Mouse (Mus musculus): ENCODE data around the gene Rbp3.
A peak's percentile ranks its signal among the peaks of the same experiment; 100 is the strongest.

The Rbp3 gene

GRCm38 (mm10) chr14:33932935-33933703 lies 20.7 kb upstream of the Rbp3 start:
- H3K36me3 ChIP-seq (ENCODE audit: insufficient read depth, low read length) = no peaks in the 10 kb centered on the region
- TF ChIP-seq POU5F1 (IDR thresholded peaks at IDR 0.05; ENCODE audit: borderline replicate concordance, low read length) (no peak), CTCF (conservative IDR thresholded peaks at IDR 0.05; ENCODE audit: low read length) (0 out of 2 replicates have a peak, but pooled peaks have one; percentile 10)
- H3K4me1 ChIP-seq (replicated peaks; ENCODE audit: low read depth, low read length) = peaks cover 9% of the 10 kb centered on the region; the same call in 1 of the 2 replicates
- peaks cover 5% of the 10 kb centered on the region; the same call in 1 of the 2 replicates for H3K9me3 ChIP-seq (ENCODE audit: low read length)
- H3K4me3 ChIP-seq (replicated peaks; ENCODE audit: low read length) = no peak overlapping the region
- peaks cover 65% of the 10 kb centered on the region for H3K27me3 ChIP-seq (ENCODE audit: insufficient read depth, low read length)

- H3K4me1 ChIP-seq (replicated peaks; ENCODE audit: low read depth, low read length) = peaks cover 9% of the 10 kb centered on the region; the same call in 1 of the 2 replicates
- no peak overlapping the region for H3K4me3 ChIP-seq (replicated peaks; ENCODE audit: low read length)
- H3K27me3 ChIP-seq (ENCODE audit: insufficient read depth, low read length) = peaks cover 57% of the 10 kb centered on the region
- no peaks in the 10 kb centered on the region for H3K36me3 ChIP-seq (ENCODE audit: insufficient read depth, low read length)
- peaks cover 5% of the 10 kb centered on the region; the same call in 1 of the 2 replicates for H3K9me3 ChIP-seq (ENCODE audit: low read length)
- TF ChIP-seq NANOG (IDR thresholded peaks at IDR 0.05; ENCODE audit: borderline replicate concordance, low read length) = no peak
- TF ChIP-seq CTCF (conservative IDR thresholded peaks at IDR 0.05; ENCODE audit: low read length) = peak; percentile 77
These were observed 20.0 kb upstream of the Rbp3 start for GRCm38 (mm10) chr14:33933778-33934317.

DNA sequence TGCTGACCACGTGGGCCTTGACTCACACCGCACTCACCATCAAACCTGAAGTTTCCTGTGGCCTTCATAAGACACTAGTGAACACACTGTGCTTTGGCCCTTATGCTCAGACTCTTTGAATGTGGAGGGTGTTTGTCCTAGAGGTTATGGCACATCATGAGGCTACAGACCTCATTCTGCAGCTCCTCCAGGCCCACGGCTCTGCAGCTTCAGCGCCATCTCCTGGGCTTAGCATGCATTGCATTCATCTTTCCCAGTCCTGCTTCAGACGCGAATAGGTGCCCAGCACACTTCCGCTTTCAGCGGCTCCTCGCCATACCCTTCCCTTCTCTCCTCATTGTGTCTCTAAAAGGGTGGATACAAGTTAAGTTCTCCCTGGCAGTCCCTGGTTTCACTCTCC lies 14.7 kb upstream of the Rbp3 start:
- Histone ChIP-seq H3K36me3 (ENCODE audit: insufficient read depth, low read length) (no peaks in the 10 kb centered on the region), H3K4me1 (replicated peaks; ENCODE audit: low read depth, low read length) (peaks cover 7% of the 10 kb centered on the region), H3K4me3 (replicated peaks; ENCODE audit: low read length) (no peak overlapping the region), H3K9me3 (ENCODE audit: low read length) (no peaks in the 10 kb centered on the region), H3K27me3 (ENCODE audit: insufficient read depth, low read length) (peaks cover 28% of the 10 kb centered on the region)
- TF ChIP-seq POU5F1 (IDR thresholded peaks at IDR 0.05; ENCODE audit: borderline replicate concordance, low read length) (no peak), CTCF (conservative IDR thresholded peaks at IDR 0.05; ENCODE audit: low read length) (peak; percentile 39), NANOG (IDR thresholded peaks at IDR 0.05; ENCODE audit: borderline replicate concordance, low read length) (no peak)

DNA sequence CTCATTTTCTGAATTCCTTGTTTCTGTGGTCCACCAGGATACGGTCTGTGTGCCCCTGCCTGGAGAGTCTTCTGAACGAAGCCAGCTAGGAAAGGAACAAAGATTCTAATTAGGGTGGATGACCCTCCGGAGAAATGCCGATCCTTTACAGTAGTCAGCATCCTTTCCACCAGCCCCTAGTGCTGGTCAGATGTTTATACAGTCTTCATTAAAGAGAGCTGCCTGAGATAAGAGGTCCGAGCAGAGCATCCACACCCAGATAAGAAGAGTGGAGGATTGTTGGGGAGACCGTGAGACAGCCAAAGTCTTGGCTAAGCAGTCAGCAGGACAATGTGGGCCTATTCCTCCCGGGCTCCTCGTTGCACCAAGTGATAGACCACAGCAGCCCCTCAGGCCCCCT lies 13.1 kb upstream of the Rbp3 start, which contains the start of gene Gdf2:
Gene Gdf2 (plus strand): TSS at position 301 of the 400 bp plus-strand sequence.
- TF ChIP-seq NANOG (IDR thresholded peaks at IDR 0.05; ENCODE audit: borderline replicate concordance, low read length) = no peak
- no peak for TF ChIP-seq POU5F1 (IDR thresholded peaks at IDR 0.05; ENCODE audit: borderline replicate concordance, low read length)
- TF ChIP-seq CTCF (conservative IDR thresholded peaks at IDR 0.05; ENCODE audit: low read length) = no peak
- H3K9me3 ChIP-seq (ENCODE audit: low read length) = 0 out of 2 replicates have a peak, but pooled peaks cover 3% of the 10 kb centered on the region
- no peak within 1 kb of the TSS; the same call in 1 of the 2 replicates for H3K4me3 ChIP-seq (replicated peaks; ENCODE audit: low read length)
- no peaks in the 10 kb centered on the region for H3K36me3 ChIP-seq (ENCODE audit: insufficient read depth, low read length)
- peaks cover 30% of the 10 kb centered on the region for H3K27me3 ChIP-seq (ENCODE audit: insufficient read depth, low read length)
- H3K4me1 ChIP-seq (replicated peaks; ENCODE audit: low read depth, low read length) = peaks cover 7% of the 10 kb centered on the region

DNA sequence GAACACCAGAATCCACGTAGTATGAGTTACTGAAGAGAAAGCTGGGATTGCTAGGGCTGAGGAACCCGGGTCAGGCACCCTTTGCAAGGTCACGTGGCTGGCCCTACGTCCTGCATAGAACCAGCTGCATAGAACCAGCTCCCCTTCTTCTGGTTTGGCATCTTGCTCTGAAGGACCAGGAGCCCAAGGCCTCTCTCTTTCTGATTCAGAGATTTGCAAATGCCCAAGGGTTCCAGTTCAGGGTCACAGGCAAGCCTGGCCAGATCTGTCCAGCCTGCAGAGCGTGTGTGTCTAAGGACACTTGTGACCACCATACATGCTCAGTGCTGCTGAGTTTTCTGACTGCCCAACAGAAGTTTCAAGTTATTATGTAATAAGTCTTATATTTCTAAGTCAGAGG lies 11.6 kb upstream of the Rbp3 start:
- Histone ChIP-seq H3K9me3 (ENCODE audit: low read length) (0 out of 2 replicates have a peak, but pooled peaks cover 3% of the 10 kb centered on the region), H3K36me3 (ENCODE audit: insufficient read depth, low read length) (no peaks in the 10 kb centered on the region), H3K4me3 (replicated peaks; ENCODE audit: low read length) (no peak overlapping the region), H3K27me3 (ENCODE audit: insufficient read depth, low read length) (peaks cover 27% of the 10 kb centered on the region), H3K4me1 (replicated peaks; ENCODE audit: low read depth, low read length) (peaks cover 7% of the 10 kb centered on the region)
- TF ChIP-seq POU5F1 (IDR thresholded peaks at IDR 0.05; ENCODE audit: borderline replicate concordance, low read length) (no peak), NANOG (IDR thresholded peaks at IDR 0.05; ENCODE audit: borderline replicate concordance, low read length) (no peak)

GRCm38 (mm10) chr14:33946125-33946524 lies 7.7 kb upstream of the Rbp3 start:
- Histone ChIP-seq H3K36me3 (ENCODE audit: insufficient read depth, low read length) (no peaks in the 10 kb centered on the region), H3K4me1 (replicated peaks; ENCODE audit: low read depth, low read length) (peaks cover 4% of the 10 kb centered on the region; the same call in 1 of the 2 replicates), H3K4me3 (replicated peaks; ENCODE audit: low read length) (no peak overlapping the region), H3K27me3 (ENCODE audit: insufficient read depth, low read length) (peaks cover 18% of the 10 kb centered on the region), H3K9me3 (ENCODE audit: low read length) (0 out of 2 replicates have a peak, but pooled peaks cover 3% of the 10 kb centered on the region)
- TF ChIP-seq CTCF (conservative IDR thresholded peaks at IDR 0.05; ENCODE audit: low read length) (no peak), NANOG (IDR thresholded peaks at IDR 0.05; ENCODE audit: borderline replicate concordance, low read length) (no peak), POU5F1 (IDR thresholded peaks at IDR 0.05; ENCODE audit: borderline replicate concordance, low read length) (no peak)

DNA sequence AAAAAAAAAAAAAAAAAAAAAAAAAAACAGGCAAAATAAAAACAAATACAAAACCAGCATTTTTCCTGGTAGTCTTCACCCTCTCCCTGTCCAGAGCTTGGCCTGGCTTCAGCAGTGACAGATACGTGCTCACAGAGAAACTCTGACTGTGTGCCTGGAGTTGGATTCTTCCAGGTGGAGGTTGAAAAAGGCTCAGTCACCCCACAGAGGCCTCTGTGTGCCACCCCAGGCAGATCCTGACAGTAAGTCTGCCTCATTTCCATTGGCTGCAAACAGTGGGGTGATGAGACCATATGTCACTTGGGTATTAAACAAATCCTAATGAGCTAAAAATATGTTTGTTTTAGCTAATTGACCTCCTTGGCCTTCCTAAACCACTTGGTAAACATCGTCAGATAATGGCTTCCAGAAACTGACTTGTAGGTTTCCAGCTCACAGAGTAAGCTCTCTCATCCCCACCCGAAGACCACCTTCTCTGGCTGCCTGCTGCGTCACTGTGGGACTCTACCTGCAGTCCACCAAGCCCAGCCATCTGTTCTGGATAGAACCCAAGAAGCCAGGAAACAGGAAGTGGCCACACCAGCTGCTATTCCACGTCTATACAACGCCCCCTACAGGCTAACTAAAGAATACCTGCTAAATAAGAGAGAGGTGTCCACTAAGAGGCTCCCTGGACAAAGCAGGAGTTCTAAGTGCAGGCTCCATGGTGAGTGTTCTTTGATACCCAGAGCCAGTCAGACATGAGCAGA lies 1.4 kb upstream of the Rbp3 start:
- Histone ChIP-seq H3K4me3 (replicated peaks; ENCODE audit: low read length) (no peak overlapping the region), H3K36me3 (ENCODE audit: insufficient read depth, low read length) (no peaks in the 10 kb centered on the region), H3K27me3 (ENCODE audit: insufficient read depth, low read length) (peaks cover 36% of the 10 kb centered on the region), H3K4me1 (replicated peaks; ENCODE audit: low read depth, low read length) (peaks cover 12% of the 10 kb centered on the region), H3K9me3 (ENCODE audit: low read length) (no peaks in the 10 kb centered on the region)
- TF ChIP-seq CTCF (conservative IDR thresholded peaks at IDR 0.05; ENCODE audit: low read length) (peak; percentile 23; the same call in 1 of the 2 replicates), POU5F1 (IDR thresholded peaks at IDR 0.05; ENCODE audit: borderline replicate concordance, low read length) (no peak), NANOG (IDR thresholded peaks at IDR 0.05; ENCODE audit: borderline replicate concordance, low read length) (no peak)

DNA sequence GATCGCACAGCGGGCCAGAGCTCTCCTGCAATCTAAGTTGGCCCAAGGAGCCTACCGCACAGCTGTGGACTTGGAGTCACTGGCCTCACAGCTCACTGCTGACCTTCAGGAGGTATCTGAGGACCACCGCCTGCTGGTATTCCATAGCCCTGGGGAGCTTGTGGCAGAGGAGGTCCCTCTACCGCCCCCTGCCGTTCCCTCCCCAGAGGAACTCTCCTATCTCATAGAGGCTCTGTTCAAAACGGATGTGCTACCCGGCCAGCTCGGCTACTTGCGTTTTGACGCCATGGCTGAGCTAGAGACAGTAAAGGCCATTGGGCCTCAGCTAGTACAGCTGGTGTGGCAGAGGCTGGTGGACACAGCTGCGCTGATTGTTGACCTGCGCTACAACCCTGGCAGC lies 2.3 kb downstream of the Rbp3 start:
- no peaks in the 10 kb centered on the region for H3K36me3 ChIP-seq (ENCODE audit: insufficient read depth, low read length)
- peak; percentile 64 for TF ChIP-seq CTCF (conservative IDR thresholded peaks at IDR 0.05; ENCODE audit: low read length)
- no peak for TF ChIP-seq POU5F1 (IDR thresholded peaks at IDR 0.05; ENCODE audit: borderline replicate concordance, low read length)
- TF ChIP-seq NANOG (IDR thresholded peaks at IDR 0.05; ENCODE audit: borderline replicate concordance, low read length) = no peak
- H3K9me3 ChIP-seq (ENCODE audit: low read length) = no peaks in the 10 kb centered on the region
- H3K4me3 ChIP-seq (replicated peaks; ENCODE audit: low read length) = peak overlapping the region; percentile 75
- H3K27me3 ChIP-seq (ENCODE audit: insufficient read depth, low read length) = peaks cover 40% of the 10 kb centered on the region
- peaks cover 12% of the 10 kb centered on the region for H3K4me1 ChIP-seq (replicated peaks; ENCODE audit: low read depth, low read length)
